Mouse (Mus musculus) cortical plate, adult 2 months (tissue): ENCODE results near the gene Gm43064.

Experiments used
- CTCF ChIP-seq: fragments of 200-500 bp; IDR thresholded peaks from 2 replicates; pipeline ENCODE4 v1.5.1; 2011; ENCODE audit warnings: mild to moderate bottlenecking, control low read depth, low read length; ENCODE audit not compliant: insufficient read depth; ENCODE audit errors: extremely low read depth
- POLR2A ChIP-seq: fragments of 200-500 bp; IDR thresholded peaks from 2 replicates; pipeline ENCODE4 v1.6.1; 2011; ENCODE audit warnings: mild to moderate bottlenecking, low read length, control low read depth; ENCODE audit not compliant: insufficient read depth; ENCODE audit errors: extremely low read depth

DNA sequence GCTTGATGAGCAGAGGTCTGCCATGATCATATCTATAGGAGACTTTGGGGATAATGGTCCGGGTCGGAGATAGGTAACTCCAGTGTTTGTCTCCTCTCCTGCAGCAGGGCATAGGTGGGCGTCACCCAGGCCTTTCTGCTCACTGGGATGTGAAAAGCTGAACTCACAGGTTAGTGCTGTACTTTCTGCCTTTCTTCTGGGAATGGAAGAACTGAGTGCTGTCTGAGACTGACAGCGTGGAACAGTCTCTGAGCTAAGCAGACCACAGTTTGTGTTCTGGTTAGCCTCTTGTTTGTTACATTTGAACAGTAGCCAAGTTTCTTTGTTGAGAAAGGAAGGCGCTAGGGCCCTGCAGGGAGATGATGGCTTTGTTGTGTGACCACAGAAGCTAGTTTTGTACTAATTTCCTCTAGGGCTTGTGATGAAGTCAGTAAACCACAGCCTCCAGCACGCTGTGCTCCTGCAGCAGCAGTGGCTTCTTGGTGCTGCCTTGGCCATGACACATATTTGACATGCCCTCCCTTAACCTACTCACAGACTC, 50.5 kb downstream of the Gm43064 start:
- TF ChIP-seq POLR2A (no peak), CTCF (no peak)
